Mouse (Mus musculus): ENCODE measurements around the gene Clba1. TPM values are rescaled to one million over a fixed set of nuclear protein-coding genes. Genes with fewer than 3 reads are reported as not detected.

Gene Clba1
- polyA plus RNA-seq, 1 experiment from 2014 or later, result 11.9 TPM

DNA sequence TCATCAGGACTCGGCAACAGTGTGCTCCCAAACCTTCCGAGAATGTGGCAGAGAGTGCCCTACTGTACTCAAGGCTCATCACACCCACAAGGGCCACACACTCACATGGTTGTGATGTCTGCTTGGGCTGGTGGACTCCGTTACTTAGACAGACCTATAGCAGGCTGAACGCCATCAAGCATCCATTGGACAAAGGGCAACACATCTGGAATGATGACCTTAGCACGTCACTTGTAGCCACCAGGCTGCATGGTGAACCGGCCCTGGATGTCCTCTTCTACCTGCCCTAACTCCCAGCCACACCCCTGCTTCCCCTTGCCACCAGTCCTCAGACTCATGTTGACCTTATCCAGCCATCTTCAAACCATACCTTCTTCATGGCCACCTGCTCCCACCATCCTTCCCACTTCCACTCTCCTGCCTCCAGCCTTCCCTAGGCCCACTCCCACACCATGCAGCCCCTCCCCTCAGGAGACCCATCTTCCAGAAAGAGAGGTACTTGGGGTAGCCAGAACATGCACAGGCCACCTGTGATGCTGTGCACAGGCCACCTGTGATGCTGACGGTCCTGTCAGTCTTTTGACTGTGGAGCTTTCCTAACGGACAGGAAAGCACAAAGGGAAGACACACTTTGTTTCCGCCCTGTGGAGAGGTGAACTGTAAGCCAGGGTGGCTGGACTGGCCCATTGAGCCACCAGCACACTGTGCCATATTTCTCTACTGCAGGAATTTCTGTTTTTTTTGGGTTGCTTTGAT, 50.0 kb downstream of the Clba1 start:
- Histone ChIP-seq H3K4me3 (replicated peaks) (no peak overlapping the region), H3K4me1 (peaks cover 25% of the 10 kb centered on the region), H3K9ac (no peak overlapping the region), H3K27me3 (no peaks in the 10 kb centered on the region), H3K9me3 (replicated peaks) (no peaks in the 10 kb centered on the region), H3K4me2 (no peak overlapping the region), H3K36me3 (no peaks in the 10 kb centered on the region), H3K27ac (no peak overlapping the region)
- ATAC-seq (replicated peaks; ENCODE audit: low FRiP score), result no peak
- WGBS, result 91% methylated on average over 9 of the region's 9 CpGs

DNA sequence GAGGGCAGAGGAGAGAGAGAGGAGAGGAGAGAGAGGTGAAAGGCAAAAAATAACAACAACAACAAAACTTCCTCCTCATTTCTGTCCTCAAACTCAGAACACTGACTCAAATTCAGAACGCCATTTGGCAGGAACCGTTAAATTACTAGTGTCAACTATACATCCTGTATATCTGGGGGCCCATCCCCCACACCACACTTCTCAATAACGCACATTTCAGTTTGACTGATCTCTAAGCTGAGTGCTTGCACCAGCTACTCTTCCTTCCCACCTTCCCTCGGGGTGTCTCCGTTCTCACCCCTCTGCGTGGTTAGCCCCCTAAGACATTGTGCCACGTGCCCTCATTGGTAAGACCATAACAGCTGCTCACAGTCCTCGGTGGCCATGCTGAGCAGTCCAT, 51.2 kb downstream of the Clba1 start:
- Histone ChIP-seq H3K27me3 (no peaks in the 10 kb centered on the region), H3K9me3 (replicated peaks) (no peaks in the 10 kb centered on the region), H3K4me3 (replicated peaks) (no peak overlapping the region), H3K4me2 (no peak overlapping the region), H3K9ac (no peak overlapping the region), H3K4me1 (peaks cover 25% of the 10 kb centered on the region), H3K27ac (no peak overlapping the region), H3K36me3 (no peaks in the 10 kb centered on the region)
- ATAC-seq (replicated peaks; ENCODE audit: low FRiP score), result no peak
- 66% methylated on average over 8 of the region's 8 CpGs for WGBS

DNA sequence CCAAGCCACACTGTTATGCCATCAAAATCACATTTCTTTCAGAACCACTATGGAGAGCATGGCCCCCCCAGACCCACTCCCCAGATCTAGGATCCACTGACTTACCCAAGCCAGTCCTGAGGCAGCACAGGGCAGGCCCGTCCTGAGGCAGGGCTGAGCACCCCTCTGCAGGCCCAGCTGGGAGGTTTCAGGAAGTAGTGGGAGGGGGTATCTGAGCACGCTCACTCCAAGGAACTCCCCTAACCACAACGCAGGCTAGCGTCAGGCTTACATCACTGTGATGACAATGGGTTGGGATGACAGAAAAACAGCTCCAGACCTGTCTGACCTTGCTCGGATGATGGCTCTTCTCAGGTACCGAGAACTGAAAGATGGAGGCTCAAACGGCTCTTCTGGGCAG, 52.0 kb downstream of the Clba1 start:
- H3K9me3 ChIP-seq (replicated peaks), result no peaks in the 10 kb centered on the region
- H3K27ac ChIP-seq, result no peak overlapping the region
- no peak for ATAC-seq (replicated peaks; ENCODE audit: low FRiP score)
- no peak overlapping the region for H3K9ac ChIP-seq
- H3K4me3 ChIP-seq (replicated peaks), result no peak overlapping the region
- no peak overlapping the region for H3K4me2 ChIP-seq
- no peaks in the 10 kb centered on the region for H3K27me3 ChIP-seq
- peaks cover 25% of the 10 kb centered on the region for H3K4me1 ChIP-seq
- WGBS, result 61% methylated on average over 7 of the region's 7 CpGs
- H3K36me3 ChIP-seq, result no peaks in the 10 kb centered on the region

DNA sequence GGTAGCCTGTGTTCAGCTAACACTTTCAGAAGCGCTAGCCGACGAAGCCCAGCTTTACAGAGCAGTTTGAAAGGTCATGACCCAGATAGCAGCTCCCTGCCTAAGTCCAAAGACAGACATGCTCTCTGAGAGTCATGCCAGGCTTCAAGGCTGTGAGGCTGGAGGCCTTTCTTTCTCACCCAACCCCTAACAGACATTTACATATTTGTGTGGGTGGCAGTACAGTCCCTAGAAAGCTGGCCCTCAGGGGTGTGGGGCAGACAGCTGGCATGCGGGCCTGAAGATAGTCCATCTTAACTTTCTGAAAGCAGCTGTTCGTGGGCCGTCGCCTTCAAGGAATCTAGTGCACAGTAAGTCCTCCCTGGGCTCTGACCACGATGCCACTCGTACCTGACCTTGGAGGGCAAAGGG, 53.2 kb downstream of the Clba1 start:
- Histone ChIP-seq H3K9ac (no peak overlapping the region), H3K4me3 (replicated peaks) (no peak overlapping the region), H3K27me3 (no peaks in the 10 kb centered on the region), H3K27ac (no peak overlapping the region), H3K36me3 (no peaks in the 10 kb centered on the region), H3K4me2 (no peak overlapping the region), H3K9me3 (replicated peaks) (no peaks in the 10 kb centered on the region), H3K4me1 (peaks cover 19% of the 10 kb centered on the region)
- no peak for ATAC-seq (replicated peaks; ENCODE audit: low FRiP score)
- whole genome bisulfite sequencing, result 51% methylated on average over 9 of the region's 9 CpGs

DNA sequence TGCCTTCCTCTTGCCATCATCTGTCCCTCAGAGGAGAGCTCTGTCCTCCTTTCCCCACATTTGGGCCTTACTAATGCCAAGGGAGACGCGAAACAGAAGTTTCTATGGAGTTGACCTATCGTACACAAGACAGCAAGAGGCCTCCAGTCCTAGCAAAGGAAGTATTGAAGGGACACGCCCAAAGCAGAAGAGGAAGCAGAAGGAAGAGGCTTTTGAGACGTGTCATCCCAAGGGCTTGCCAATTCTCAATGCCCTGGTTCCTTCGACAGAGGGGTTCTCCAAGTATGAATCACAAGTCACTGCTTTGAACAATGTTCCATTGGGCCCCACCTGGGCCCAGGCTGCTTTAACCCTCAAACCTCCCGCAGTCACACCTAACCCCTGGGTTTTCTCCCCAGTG, 56.1 kb downstream of the Clba1 start:
- H3K36me3 ChIP-seq, result no peaks in the 10 kb centered on the region
- no peak overlapping the region for H3K9ac ChIP-seq
- 89% methylated on average over 7 of the region's 7 CpGs for WGBS
- peaks cover 21% of the 10 kb centered on the region for H3K4me1 ChIP-seq
- H3K9me3 ChIP-seq (replicated peaks), result no peaks in the 10 kb centered on the region
- no peak overlapping the region for H3K27ac ChIP-seq
- ATAC-seq (replicated peaks; ENCODE audit: low FRiP score), result no peak
- H3K4me2 ChIP-seq, result no peak overlapping the region
- no peaks in the 10 kb centered on the region for H3K27me3 ChIP-seq
- no peak overlapping the region for H3K4me3 ChIP-seq (replicated peaks)

Other genes with a start within 250 kb of the Clba1 start
- gene Inf2, start 220.2 kb upstream of the Clba1 start, polyA plus RNA-seq (2015; fragmentation: Nextera tagmentation; extraction: Ambion mirVana), result 3.8 and 4.8 TPM in 2 replicates
- 11.6 and 12.4 TPM in 2 replicates for gene Adssl1, start 188.9 kb upstream of the Clba1 start, polyA plus RNA-seq (2015; fragmentation: Nextera tagmentation; extraction: Ambion mirVana)
- gene Siva1, start 164.3 kb upstream of the Clba1 start, polyA plus RNA-seq (2015; fragmentation: Nextera tagmentation; extraction: Ambion mirVana), result 255 and 266 TPM in 2 replicates
- 53.7 and 56.7 TPM in 2 replicates for gene Akt1, start 134.1 kb upstream of the Clba1 start, polyA plus RNA-seq (2015; fragmentation: Nextera tagmentation; extraction: Ambion mirVana)
- gene Zbtb42, start 130.1 kb upstream of the Clba1 start, polyA plus RNA-seq (2015; fragmentation: Nextera tagmentation; extraction: Ambion mirVana), result 4.0 and 4.6 TPM in 2 replicates
- gene Cep170b, start 88.5 kb upstream of the Clba1 start, polyA plus RNA-seq (2015; fragmentation: Nextera tagmentation; extraction: Ambion mirVana), result 15.8 and 16.6 TPM in 2 replicates
- 7.9 and 10.4 TPM in 2 replicates for gene Pld4, start 48.3 kb upstream of the Clba1 start, polyA plus RNA-seq (2015; fragmentation: Nextera tagmentation; extraction: Ambion mirVana)
- 1.0 and 1.8 TPM in 2 replicates for gene Ahnak2, start 6.3 kb upstream of the Clba1 start, polyA plus RNA-seq (2015; fragmentation: Nextera tagmentation; extraction: Ambion mirVana)
- gene Cdca4, start 20.5 kb downstream of the Clba1 start, polyA plus RNA-seq (2015; fragmentation: Nextera tagmentation; extraction: Ambion mirVana), result 113 and 122 TPM in 2 replicates
- 0.12 and 0.14 TPM in 2 replicates for gene Gpr132, start 59.3 kb downstream of the Clba1 start, polyA plus RNA-seq (2015; fragmentation: Nextera tagmentation; extraction: Ambion mirVana)
- 3.0 and 3.5 TPM in 2 replicates for gene Jag2, start 120.8 kb downstream of the Clba1 start, polyA plus RNA-seq (2015; fragmentation: Nextera tagmentation; extraction: Ambion mirVana)
- gene Nudt14, start 133.2 kb downstream of the Clba1 start, polyA plus RNA-seq (2015; fragmentation: Nextera tagmentation; extraction: Ambion mirVana), result 87.5 and 88.5 TPM in 2 replicates
- 24.7 and 25.3 TPM in 2 replicates for gene Btbd6, start 167.5 kb downstream of the Clba1 start, polyA plus RNA-seq (2015; fragmentation: Nextera tagmentation; extraction: Ambion mirVana)
- 62.4 and 70.4 TPM in 2 replicates for gene Brf1, start 191.8 kb downstream of the Clba1 start, polyA plus RNA-seq (2015; fragmentation: Nextera tagmentation; extraction: Ambion mirVana)
- 12.6 and 14.3 TPM in 2 replicates for gene Pacs2, start 205.6 kb downstream of the Clba1 start, polyA plus RNA-seq (2015; fragmentation: Nextera tagmentation; extraction: Ambion mirVana)

Measured in kidney, embryonic 15.5 days (tissue).